Mouse (Mus musculus): ENCODE data around the gene Mtch2. TPM values are rescaled to one million over a fixed set of nuclear protein-coding genes. Genes with fewer than 3 reads are reported as not detected.
A peak's percentile ranks its signal among the peaks of the same experiment; 100 is the strongest.

The Mtch2 gene
- total RNA-seq, 2 experiments from 2014 or later, result 205 TPM

GRCm38 (mm10) chr2:90904076-90904855, 57.3 kb downstream of the Mtch2 start, which contains the start of the genes Kbtbd4 and Ndufs3:
Kbtbd4 (plus strand) TSS chr2:90904740.
Ndufs3 (minus strand) TSS chr2:90904827.
- DNase-seq, result peak; percentile 91 to 94
- intact Hi-C loops (cut with DNase I), result loop anchor here (5.0 kb wide), 1 partner anchor 37 kb away; no protein-coding TSS in a partner anchor

DNA sequence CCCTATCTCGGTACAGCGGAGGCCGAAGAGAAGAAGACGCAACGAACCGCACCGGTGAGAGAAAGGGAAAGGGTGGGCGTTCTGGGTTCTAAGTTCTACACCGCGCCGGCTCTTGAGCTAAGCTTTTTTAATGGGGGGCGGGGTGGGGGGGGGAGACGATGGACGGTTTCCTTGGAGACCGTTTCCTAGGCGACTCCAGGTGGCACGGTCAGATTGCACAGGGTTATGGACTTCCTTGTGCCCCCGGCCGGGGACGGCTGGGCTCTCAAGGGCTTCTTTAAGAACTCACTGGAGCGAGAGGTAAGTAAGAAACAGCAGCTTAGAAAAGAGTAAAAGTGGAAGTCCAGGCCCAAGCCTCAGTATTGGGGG, 57.9 kb downstream of the Mtch2 start:
- intact Hi-C loops (cut with DNase I), result loop anchor here (5.0 kb wide), 1 partner anchor 38 kb away; no protein-coding TSS in a partner anchor

GRCm38 (mm10) chr2:90906721-90907120, 59.8 kb downstream of the Mtch2 start:
- DNase-seq, result no peak
- intact Hi-C loops (cut with DNase I), result no loop called here

More for the DNA sequence above, 57.9 kb downstream of the Mtch2 start:
- no peak for DNase-seq

DNA sequence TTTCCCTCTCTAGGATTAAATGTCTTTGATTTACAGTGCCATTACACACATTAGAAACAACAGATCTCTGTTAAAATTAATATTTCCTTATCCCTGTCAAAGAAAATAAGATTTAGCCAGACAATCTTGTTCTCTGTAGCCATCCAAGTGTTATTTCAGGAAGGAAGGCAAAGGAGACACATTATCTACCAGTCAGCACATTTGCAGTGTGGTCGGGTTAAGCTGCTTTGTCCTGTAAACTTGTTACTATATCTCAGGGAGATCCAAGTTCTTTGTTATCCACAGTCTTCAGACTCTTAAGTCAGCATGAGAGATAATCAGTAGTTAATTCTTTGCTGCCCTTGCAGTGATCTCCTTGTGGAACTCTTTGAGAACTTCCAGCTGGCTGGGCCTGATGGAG, 63.9 kb downstream of the Mtch2 start:
- DNase-seq, result no peak
- intact Hi-C loops (cut with DNase I), result no loop called here

DNA sequence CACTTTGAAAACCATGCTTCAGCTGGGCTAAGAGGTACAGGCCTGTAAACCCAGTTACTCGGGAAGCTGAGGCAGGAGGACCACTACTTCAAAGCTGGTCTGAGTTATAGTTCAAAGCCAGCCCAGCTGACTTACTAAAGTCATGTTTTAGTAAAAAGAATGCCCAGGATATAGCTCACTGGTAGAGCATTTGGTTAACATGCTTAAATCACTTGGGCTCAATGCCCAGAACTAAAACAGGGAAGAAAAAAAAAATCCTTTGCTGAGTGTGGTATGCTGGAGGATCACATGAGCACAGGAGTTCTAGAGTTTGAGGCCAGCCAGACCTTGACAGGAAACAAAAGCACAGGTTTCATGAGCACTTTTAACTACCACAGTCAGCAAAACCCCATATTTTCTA, 64.7 kb downstream of the Mtch2 start:
- no peak for DNase-seq
- intact Hi-C loops (cut with DNase I), result no loop called here

DNA sequence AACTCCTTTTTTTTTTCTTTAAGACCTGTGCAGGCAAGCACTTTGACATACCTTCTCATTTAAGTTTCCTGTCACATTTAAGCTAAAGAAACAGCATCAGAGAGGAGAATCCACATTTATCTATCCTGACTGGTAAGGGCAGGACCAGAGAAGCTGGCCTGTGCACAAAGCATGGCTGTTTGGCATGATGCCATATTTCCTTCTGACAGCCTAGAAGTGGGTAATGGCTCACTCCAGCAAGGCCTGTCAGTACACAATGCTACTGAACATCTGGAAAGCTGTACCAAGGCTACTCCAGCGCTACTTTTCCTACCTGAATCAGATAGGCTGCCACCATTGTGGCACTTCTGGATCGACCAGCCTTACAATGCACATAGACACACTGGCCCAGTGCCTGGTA, 66.7 kb downstream of the Mtch2 start:
- intact Hi-C loops (cut with DNase I), result no loop called here
- DNase-seq, result peak; percentile 58 to 63

DNA sequence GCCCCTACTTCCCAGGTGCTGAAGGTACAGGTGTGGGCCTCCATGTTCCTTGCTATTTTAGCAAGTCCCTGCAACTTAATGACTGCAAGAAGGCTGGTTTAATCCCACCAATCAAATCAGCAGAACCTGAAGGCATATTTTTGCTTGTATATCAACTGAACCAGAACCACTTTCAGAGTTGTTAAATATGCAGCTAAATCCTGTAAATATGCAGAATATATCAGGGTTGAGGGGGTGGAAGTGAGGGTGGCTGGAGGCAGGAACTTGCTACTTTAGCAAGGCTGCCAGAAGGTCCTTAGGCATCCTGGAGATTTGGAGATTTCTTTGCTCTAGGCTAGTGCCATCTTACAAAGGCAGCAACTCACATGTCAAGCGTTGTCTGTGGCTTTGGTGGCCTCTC, 68.6 kb downstream of the Mtch2 start:
- DNase-seq, result no peak
- intact Hi-C loops (cut with DNase I), result no loop called here

Other genes with a start within 250 kb of the Mtch2 start
- 10 to 100 TPM; 13.7 to 17.5 TPM for gene Nup160, start 169.9 kb upstream of the Mtch2 start, total RNA-seq (2021)
- 10 to 100 TPM; 30.1 to 31.4 TPM for gene Fnbp4, start 101.8 kb upstream of the Mtch2 start, total RNA-seq (2021)
- 1 to 10 TPM; 1.2 to 1.6 TPM for gene Agbl2, start 64.4 kb upstream of the Mtch2 start, total RNA-seq (2021)
- gene C1qtnf4, start 38.7 kb downstream of the Mtch2 start, total RNA-seq (2021), result 1 to 10 TPM; 6.2 to 6.6 TPM
- gene Kbtbd4, start 57.6 kb downstream of the Mtch2 start, total RNA-seq (2021), result 10 to 100 TPM; 21.7 to 26.1 TPM
- 100 to 1,000 TPM; 693 to 709 TPM for gene Ndufs3, start 57.7 kb downstream of the Mtch2 start, total RNA-seq (2021)
- gene Celf1, start 93.2 kb downstream of the Mtch2 start, total RNA-seq (2021), result 100 to 1,000 TPM; 111 to 119 TPM
- 10 to 100 TPM; 15.4 to 19.8 TPM for gene Rapsn, start 188.5 kb downstream of the Mtch2 start, total RNA-seq (2021)
- 100 to 1,000 TPM; 221 to 245 TPM for gene Psmc3, start 206.9 kb downstream of the Mtch2 start, total RNA-seq (2021)
- 10 to 100 TPM; 27.7 to 31.9 TPM for gene Slc39a13, start 223.3 kb downstream of the Mtch2 start, total RNA-seq (2021)
- 1 to 10 TPM; 2.3 to 3.0 TPM for gene Spi1, start 235.2 kb downstream of the Mtch2 start, total RNA-seq (2021)

Data from heart, postnatal 10 days (tissue).